Mouse (Mus musculus) cerebellum, postnatal 4 days (tissue): ENCODE measurements around the gene Spg21.

Experiments used
- DNase-seq, 2 experiments: peaks; one replicate each; pipeline ENCODE4 v3.0.0; 2022; ENCODE audit warnings: low spot score in 2 of 2, mixed read lengths in 1 of 2

The Spg21 gene

GRCm38 (mm10) chr9:65535789-65536469, 75.2 kb downstream of the Spg21 start:
- DNase-seq, result no peak

GRCm38 (mm10) chr9:65536491-65536890, 75.7 kb downstream of the Spg21 start:
- no peak for DNase-seq
